Mouse (Mus musculus) olfactory bulb, adult 2 months (tissue): Measurements from ENCODE around the gene Trim2.

ENCODE experiments used
- CTCF ChIP-seq: fragments of 200-500 bp; IDR thresholded peaks from 2 replicates; pipeline ENCODE4 v1.5.1; 2012; ENCODE audit warnings: low read depth, mild to moderate bottlenecking, low read length, moderate library complexity; ENCODE audit not compliant: insufficient read depth
- POLR2A ChIP-seq: fragments of 200-500 bp; IDR thresholded peaks from 2 replicates; pipeline ENCODE4 v1.6.1; 2012; ENCODE audit warnings: mild to moderate bottlenecking, low read depth, low read length, moderate library complexity; ENCODE audit not compliant: insufficient read depth

GRCm38 (mm10) chr3:84243116-84243515 is 63.6 kb downstream of the Trim2 start:
- TF ChIP-seq CTCF (no peak), POLR2A (no peak)
